Mouse (Mus musculus) adrenal gland, adult 8-10 months (tissue): ENCODE data around the gene Srbd1. TPM values are rescaled to one million over a fixed set of nuclear protein-coding genes. Genes with fewer than 3 reads are reported as not detected.

Source experiments
- DNase-seq: peaks from one replicate; pipeline ENCODE4 v3.0.0; 2022
- total RNA-seq, 4 experiments: library from RNA; stranded (reverse); gene quantifications; 2 replicates each; pipeline ENCODE4 v1.2.4; 2022

Gene Srbd1
- total RNA-seq, 4 experiments from 2014 or later: 21.8 to 28.0 (median 25.7) TPM

GRCm38 (mm10) chr17:86135835-86136234 is 9.1 kb downstream of the Srbd1 start:
- no peak for DNase-seq

- DNase-seq: peak; percentile 24
These were observed 10.5 kb downstream of the Srbd1 start for GRCm38 (mm10) chr17:86134461-86134860.

GRCm38 (mm10) chr17:86132534-86132933 is 12.4 kb downstream of the Srbd1 start:
- no peak for DNase-seq

- no peak for DNase-seq
These were observed 16.8 kb downstream of the Srbd1 start for GRCm38 (mm10) chr17:86128198-86128597.

GRCm38 (mm10) chr17:86125908-86126307 is 19.1 kb downstream of the Srbd1 start:
- DNase-seq: no peak

GRCm38 (mm10) chr17:86123146-86123545 is 21.8 kb downstream of the Srbd1 start:
- DNase-seq: no peak

GRCm38 (mm10) chr17:86096875-86097274 is 48.1 kb downstream of the Srbd1 start:
- DNase-seq: no peak

GRCm38 (mm10) chr17:86093124-86093523 is 51.9 kb downstream of the Srbd1 start:
- DNase-seq: no peak

GRCm38 (mm10) chr17:86091631-86092030 is 53.3 kb downstream of the Srbd1 start:
- DNase-seq: no peak

- no peak for DNase-seq
These were observed 54.9 kb downstream of the Srbd1 start for GRCm38 (mm10) chr17:86089893-86090588.

- DNase-seq: no peak
These were observed 57.1 kb downstream of the Srbd1 start for GRCm38 (mm10) chr17:86087922-86088321.

- DNase-seq: no peak
These were observed 58.8 kb downstream of the Srbd1 start for GRCm38 (mm10) chr17:86086191-86086590.

GRCm38 (mm10) chr17:86083207-86083606 is 61.8 kb downstream of the Srbd1 start:
- no peak for DNase-seq

GRCm38 (mm10) chr17:86078060-86078459 is 66.9 kb downstream of the Srbd1 start:
- DNase-seq: no peak

GRCm38 (mm10) chr17:86067444-86067843 is 77.5 kb downstream of the Srbd1 start:
- DNase-seq: no peak

GRCm38 (mm10) chr17:86065833-86066232 is 79.1 kb downstream of the Srbd1 start:
- no peak for DNase-seq

GRCm38 (mm10) chr17:86063461-86063860 is 81.5 kb downstream of the Srbd1 start:
- peak; percentile 19 for DNase-seq

GRCm38 (mm10) chr17:86060911-86061310 is 84.1 kb downstream of the Srbd1 start:
- DNase-seq: no peak

- DNase-seq: no peak
These were observed 104.6 kb downstream of the Srbd1 start for GRCm38 (mm10) chr17:86040221-86040984.

- DNase-seq: no peak
These were observed 105.2 kb downstream of the Srbd1 start for GRCm38 (mm10) chr17:86039741-86040140.

- DNase-seq: no peak
These were observed 106.7 kb downstream of the Srbd1 start for GRCm38 (mm10) chr17:86038211-86038648.

- DNase-seq: no peak
These were observed 109.4 kb downstream of the Srbd1 start for GRCm38 (mm10) chr17:86035576-86035975.

- DNase-seq: no peak
These were observed 109.8 kb downstream of the Srbd1 start for GRCm38 (mm10) chr17:86035146-86035545.

- DNase-seq: no peak
These were observed 110.3 kb downstream of the Srbd1 start for GRCm38 (mm10) chr17:86034641-86035040.
